Mouse (Mus musculus): ENCODE results near the gene Hcst. TPM values are rescaled to one million over a fixed set of nuclear protein-coding genes. Genes with fewer than 3 reads are reported as not detected.
A peak's percentile ranks its signal among the peaks of the same experiment; 100 is the strongest.

Hcst gene
- total RNA-seq, 2 experiments from 2014 or later = 31.6 to 64.6 TPM

GRCm38 (mm10) chr7:30392746-30393520 is 26.7 kb downstream of the Hcst start:
- peak; percentile 21; the same call in 1 of the 2 replicates for ATAC-seq (replicated peaks; ENCODE audit: poor library complexity, severe bottlenecking)

DNA sequence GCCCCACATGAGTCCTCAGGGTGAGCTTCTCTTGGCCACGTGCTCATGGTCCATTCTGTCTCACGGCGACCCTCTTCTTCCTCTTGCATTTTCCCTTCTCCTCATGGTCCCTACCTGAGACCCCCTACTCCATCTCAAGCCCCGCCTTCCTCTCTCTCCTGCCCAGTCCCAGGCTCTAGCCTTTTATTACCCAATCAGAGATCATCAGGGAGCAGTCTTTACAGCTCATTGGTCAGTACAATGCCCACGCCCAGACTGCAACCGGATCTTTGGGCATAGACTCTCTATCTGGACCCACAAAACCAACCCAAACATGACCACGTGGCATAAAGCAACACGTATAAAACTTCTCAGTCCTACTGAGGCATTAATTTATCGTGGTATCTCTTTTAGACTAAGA is 35.5 kb downstream of the Hcst start:
- ATAC-seq (replicated peaks; ENCODE audit: poor library complexity, severe bottlenecking) = no peak

DNA sequence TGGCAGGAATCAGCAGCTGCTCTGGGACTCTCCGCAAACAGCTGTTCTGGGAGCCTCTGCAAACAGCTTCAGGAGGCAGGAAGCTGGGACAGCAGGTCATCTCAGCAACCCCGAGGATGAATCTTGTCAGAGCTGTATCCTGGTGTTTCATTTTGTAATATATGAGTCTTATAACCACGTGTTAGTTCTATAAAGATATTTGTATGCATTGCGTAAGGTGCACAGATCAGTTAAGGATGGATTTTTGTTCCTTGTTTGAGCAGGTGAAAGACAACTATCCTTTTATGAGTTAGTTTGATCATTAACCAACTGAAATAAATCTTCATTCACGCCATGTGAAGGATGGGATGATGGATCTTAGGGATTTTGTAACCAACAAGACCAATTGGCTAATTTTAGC is 39.6 kb downstream of the Hcst start:
- no peak for ATAC-seq (replicated peaks; ENCODE audit: poor library complexity, severe bottlenecking)

GRCm38 (mm10) chr7:30373501-30373962 is 46.1 kb downstream of the Hcst start:
- ATAC-seq (replicated peaks; ENCODE audit: poor library complexity, severe bottlenecking) = peak; percentile 100

Other genes with a start within 250 kb of the Hcst start
Only the 30 nearest of the 34 such genes appear.
- 79.3 and 81.3 TPM in 2 replicates for gene Polr2i, start 187.9 kb downstream of the Hcst start, total RNA-seq (2014; fragmentation: Nextera tagmentation)
- 62.3 and 79.3 TPM in 2 replicates for gene Polr2i, start 187.9 kb downstream of the Hcst start, total RNA-seq (2017)
- gene Tbcb, start 187.6 kb downstream of the Hcst start, total RNA-seq (2014; fragmentation: Nextera tagmentation) = 113 and 115 TPM in 2 replicates
- 48.2 and 53.7 TPM in 2 replicates for gene Tbcb, start 187.6 kb downstream of the Hcst start, total RNA-seq (2017)
- gene Ovol3, start 184.1 kb downstream of the Hcst start, total RNA-seq (2014; fragmentation: Nextera tagmentation) = not detected in 2 replicates
- gene Ovol3, start 184.1 kb downstream of the Hcst start, total RNA-seq (2017) = not detected in 2 replicates
- gene Thap8, start 139.8 kb downstream of the Hcst start, total RNA-seq (2014; fragmentation: Nextera tagmentation) = not detected in 2 replicates
- 0.57 TPM in 1 of 2 replicates, not detected in the other for gene Thap8, start 139.8 kb downstream of the Hcst start, total RNA-seq (2017)
- 21.6 and 29.4 TPM in 2 replicates for gene Wdr62, start 139.4 kb downstream of the Hcst start, total RNA-seq (2014; fragmentation: Nextera tagmentation)
- 4.0 and 5.8 TPM in 2 replicates for gene Wdr62, start 139.4 kb downstream of the Hcst start, total RNA-seq (2017)
- gene Clip3, start 128.1 kb downstream of the Hcst start, total RNA-seq (2014; fragmentation: Nextera tagmentation) = not detected in 2 replicates
- not detected in 2 replicates for gene Clip3, start 128.1 kb downstream of the Hcst start, total RNA-seq (2017)
- 32.6 and 33.3 TPM in 2 replicates for gene Alkbh6, start 111.1 kb downstream of the Hcst start, total RNA-seq (2014; fragmentation: Nextera tagmentation)
- 30.1 and 35.5 TPM in 2 replicates for gene Alkbh6, start 111.1 kb downstream of the Hcst start, total RNA-seq (2017)
- 6.3 and 8.7 TPM in 2 replicates for gene Syne4, start 105.0 kb downstream of the Hcst start, total RNA-seq (2014; fragmentation: Nextera tagmentation)
- 0.99 TPM in 1 of 2 replicates, not detected in the other for gene Syne4, start 105.0 kb downstream of the Hcst start, total RNA-seq (2017)
- gene E130208F15Rik, start 98.1 kb downstream of the Hcst start, total RNA-seq (2014; fragmentation: Nextera tagmentation) = 0.60 TPM in 1 of 2 replicates, not detected in the other
- gene E130208F15Rik, start 98.1 kb downstream of the Hcst start, total RNA-seq (2017) = 1.6 and 2.5 TPM in 2 replicates
- 10.5 and 11.8 TPM in 2 replicates for gene Sdhaf1, start 96.0 kb downstream of the Hcst start, total RNA-seq (2014; fragmentation: Nextera tagmentation)
- gene Sdhaf1, start 96.0 kb downstream of the Hcst start, total RNA-seq (2017) = 7.8 and 12.9 TPM in 2 replicates
- gene Lrfn3, start 57.1 kb downstream of the Hcst start, total RNA-seq (2014; fragmentation: Nextera tagmentation) = not detected in 2 replicates
- gene Lrfn3, start 57.1 kb downstream of the Hcst start, total RNA-seq (2017) = not detected in 2 replicates
- gene Tyrobp, start 6.1 kb downstream of the Hcst start, total RNA-seq (2014; fragmentation: Nextera tagmentation) = 665 and 703 TPM in 2 replicates
- gene Tyrobp, start 6.1 kb downstream of the Hcst start, total RNA-seq (2017) = 270 and 287 TPM in 2 replicates
- 16.0 and 16.3 TPM in 2 replicates for gene Nfkbid, start 1.9 kb upstream of the Hcst start, total RNA-seq (2014; fragmentation: Nextera tagmentation)
- gene Nfkbid, start 1.9 kb upstream of the Hcst start, total RNA-seq (2017) = 6.8 and 15.1 TPM in 2 replicates
- gene Aplp1, start 25.7 kb upstream of the Hcst start, total RNA-seq (2014; fragmentation: Nextera tagmentation) = not detected in 2 replicates
- not detected in 2 replicates for gene Aplp1, start 25.7 kb upstream of the Hcst start, total RNA-seq (2017)
- gene Kirrel2, start 37.8 kb upstream of the Hcst start, total RNA-seq (2014; fragmentation: Nextera tagmentation) = not detected in 2 replicates
- not detected in 2 replicates for gene Kirrel2, start 37.8 kb upstream of the Hcst start, total RNA-seq (2017)
- gene Nphs1, start 38.5 kb upstream of the Hcst start, total RNA-seq (2014; fragmentation: Nextera tagmentation) = not detected in 2 replicates
- 0.56 and 0.57 TPM in 2 replicates for gene Nphs1, start 38.5 kb upstream of the Hcst start, total RNA-seq (2017)
- gene Prodh2, start 73.8 kb upstream of the Hcst start, total RNA-seq (2014; fragmentation: Nextera tagmentation) = 2.2 TPM in 1 of 2 replicates, not detected in the other
- not detected in 2 replicates for gene Prodh2, start 73.8 kb upstream of the Hcst start, total RNA-seq (2017)
- 7.0 and 8.6 TPM in 2 replicates for gene Arhgap33, start 115.2 kb upstream of the Hcst start, total RNA-seq (2014; fragmentation: Nextera tagmentation)
- gene Arhgap33, start 115.2 kb upstream of the Hcst start, total RNA-seq (2017) = 3.7 and 3.8 TPM in 2 replicates
- 3.8 and 14.9 TPM in 2 replicates for gene Hspb6, start 132.3 kb upstream of the Hcst start, total RNA-seq (2014; fragmentation: Nextera tagmentation)
- gene Hspb6, start 132.3 kb upstream of the Hcst start, total RNA-seq (2017) = 3.6 and 3.9 TPM in 2 replicates
- 7.3 and 15.8 TPM in 2 replicates for gene Proser3, start 132.4 kb upstream of the Hcst start, total RNA-seq (2014; fragmentation: Nextera tagmentation)
- gene Proser3, start 132.4 kb upstream of the Hcst start, total RNA-seq (2017) = 2.8 and 9.2 TPM in 2 replicates
- gene Lin37, start 140.0 kb upstream of the Hcst start, total RNA-seq (2014; fragmentation: Nextera tagmentation) = 45.4 and 96.9 TPM in 2 replicates
- gene Lin37, start 140.0 kb upstream of the Hcst start, total RNA-seq (2017) = 23.5 and 25.3 TPM in 2 replicates
- 26.3 and 38.5 TPM in 2 replicates for gene U2af1l4, start 143.4 kb upstream of the Hcst start, total RNA-seq (2014; fragmentation: Nextera tagmentation)
- 58.6 and 87.2 TPM in 2 replicates for gene U2af1l4, start 143.4 kb upstream of the Hcst start, total RNA-seq (2017)
- 5.2 and 12.5 TPM in 2 replicates for gene Gm49396, start 143.5 kb upstream of the Hcst start, total RNA-seq (2014; fragmentation: Nextera tagmentation)
- 5.1 and 6.3 TPM in 2 replicates for gene Gm49396, start 143.5 kb upstream of the Hcst start, total RNA-seq (2017)
- gene Psenen, start 143.8 kb upstream of the Hcst start, total RNA-seq (2014; fragmentation: Nextera tagmentation) = 218 and 221 TPM in 2 replicates
- 156 and 184 TPM in 2 replicates for gene Psenen, start 143.8 kb upstream of the Hcst start, total RNA-seq (2017)
- gene Igflr1, start 145.6 kb upstream of the Hcst start, total RNA-seq (2014; fragmentation: Nextera tagmentation) = 4.9 and 10.6 TPM in 2 replicates
- gene Igflr1, start 145.6 kb upstream of the Hcst start, total RNA-seq (2017) = 0.34 TPM in 1 of 2 replicates, not detected in the other
- 48.1 and 64.3 TPM in 2 replicates for gene Kmt2b, start 168.9 kb upstream of the Hcst start, total RNA-seq (2014; fragmentation: Nextera tagmentation)
- 5.9 and 9.5 TPM in 2 replicates for gene Kmt2b, start 168.9 kb upstream of the Hcst start, total RNA-seq (2017)
- not detected in 2 replicates for gene Zbtb32, start 179.1 kb upstream of the Hcst start, total RNA-seq (2014; fragmentation: Nextera tagmentation)
- not detected in 2 replicates for gene Zbtb32, start 179.1 kb upstream of the Hcst start, total RNA-seq (2017)
- gene Upk1a, start 193.0 kb upstream of the Hcst start, total RNA-seq (2014; fragmentation: Nextera tagmentation) = 3.4 TPM in 1 of 2 replicates, not detected in the other
- not detected in 2 replicates for gene Upk1a, start 193.0 kb upstream of the Hcst start, total RNA-seq (2017)
- 436 and 560 TPM in 2 replicates for gene Cox6b1, start 206.3 kb upstream of the Hcst start, total RNA-seq (2014; fragmentation: Nextera tagmentation)
- gene Cox6b1, start 206.3 kb upstream of the Hcst start, total RNA-seq (2017) = 470 and 484 TPM in 2 replicates
- not detected in 2 replicates for gene Etv2, start 216.0 kb upstream of the Hcst start, total RNA-seq (2014; fragmentation: Nextera tagmentation)
- gene Etv2, start 216.0 kb upstream of the Hcst start, total RNA-seq (2017) = not detected in 2 replicates